Mouse (Mus musculus): ENCODE data around the gene Olfr716. TPM values are rescaled to one million over a fixed set of nuclear protein-coding genes. Genes with fewer than 3 reads are reported as not detected.

Olfr716 gene
- polyA plus RNA-seq (2012; rRNA removed): not detected in 2 replicates

DNA sequence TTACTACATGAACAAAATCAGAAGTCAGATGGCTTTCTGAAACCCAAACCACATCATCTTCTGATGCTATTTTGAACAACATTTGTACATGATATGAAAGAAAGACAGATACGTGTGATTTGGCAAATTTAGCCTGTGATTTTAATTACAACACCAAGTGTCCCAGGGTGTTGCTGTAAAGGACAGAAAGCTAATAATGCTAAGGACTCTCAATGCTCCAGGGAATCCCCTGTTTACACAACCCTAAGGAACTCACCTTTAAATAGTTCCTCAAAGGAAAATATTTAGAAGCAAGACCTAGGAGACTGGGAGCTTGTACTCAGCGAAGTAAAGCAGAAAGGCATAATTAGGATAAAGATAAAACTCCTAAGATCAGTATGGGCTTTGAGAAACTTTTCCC is at the start of gene Olfr716:
Olfr716 (plus strand) TSS at position 301 of the 400 bp plus-strand sequence.

DNA sequence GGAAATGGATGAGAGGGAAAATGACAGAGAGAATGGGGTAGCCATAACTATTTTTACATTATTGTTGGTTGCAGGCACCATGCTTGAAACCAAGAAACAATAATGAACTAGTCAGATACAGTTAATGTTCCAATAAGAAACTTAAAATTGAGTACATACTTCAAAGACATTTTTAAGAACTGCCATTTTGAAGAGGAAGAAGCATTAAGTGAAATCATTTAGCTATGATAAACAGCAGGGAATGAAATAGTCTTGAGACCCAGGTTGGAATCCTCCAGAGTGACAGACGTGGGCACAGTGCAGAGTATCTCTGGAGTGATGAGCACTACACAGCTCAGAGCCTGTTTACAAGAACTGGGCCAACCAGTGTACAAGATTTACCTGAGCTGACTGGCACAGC is 45.2 kb upstream of the Olfr716 start, which contains the start of gene Olfr17:
Olfr17 (plus strand) TSS at position 301 of the 400 bp plus-strand sequence.

DNA sequence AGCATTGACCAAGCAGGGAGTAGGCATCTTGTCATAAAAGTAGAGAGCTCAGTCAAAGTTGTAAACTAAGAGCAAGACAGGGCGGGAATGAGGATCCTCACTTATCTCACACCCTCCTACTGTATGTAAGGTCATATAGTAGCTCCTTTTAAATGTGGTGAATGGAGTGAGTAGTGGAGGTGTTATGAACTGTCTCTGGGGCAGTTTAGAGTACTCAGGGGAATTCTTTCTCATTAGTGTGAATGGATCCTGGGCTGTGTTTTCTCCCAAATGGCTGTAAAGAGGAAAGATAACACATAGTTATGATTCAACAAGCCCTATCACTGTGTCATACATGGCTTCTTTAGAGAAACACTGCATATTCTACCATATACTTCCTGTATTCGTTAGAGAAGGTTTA is 27.9 kb upstream of the Olfr716 start, which contains the start of gene Olfr715b:
Olfr715b (minus strand) TSS at position 101 of the 400 bp plus-strand sequence.

DNA sequence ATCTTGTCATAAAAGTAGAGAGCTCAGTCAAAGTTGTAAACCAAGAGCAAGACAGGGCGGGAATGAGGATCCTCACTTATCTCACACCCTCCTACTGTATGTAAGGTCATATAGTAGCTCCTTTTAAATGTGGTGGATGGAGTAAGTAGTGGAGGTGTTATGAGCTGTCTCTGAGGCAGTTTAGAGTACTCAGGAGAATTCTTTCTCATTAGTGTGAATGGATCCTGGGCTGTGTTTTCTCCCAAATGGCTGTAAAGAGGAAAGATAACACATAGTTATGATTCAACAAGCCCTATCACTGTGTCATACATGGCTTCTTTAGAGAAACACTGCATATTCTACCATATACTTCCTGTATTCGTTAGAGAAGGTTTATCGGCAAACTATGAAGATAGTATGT is 7.1 kb upstream of the Olfr716 start, which contains the start of gene Olfr715:
Olfr715 (minus strand) TSS at position 101 of the 400 bp plus-strand sequence.

DNA sequence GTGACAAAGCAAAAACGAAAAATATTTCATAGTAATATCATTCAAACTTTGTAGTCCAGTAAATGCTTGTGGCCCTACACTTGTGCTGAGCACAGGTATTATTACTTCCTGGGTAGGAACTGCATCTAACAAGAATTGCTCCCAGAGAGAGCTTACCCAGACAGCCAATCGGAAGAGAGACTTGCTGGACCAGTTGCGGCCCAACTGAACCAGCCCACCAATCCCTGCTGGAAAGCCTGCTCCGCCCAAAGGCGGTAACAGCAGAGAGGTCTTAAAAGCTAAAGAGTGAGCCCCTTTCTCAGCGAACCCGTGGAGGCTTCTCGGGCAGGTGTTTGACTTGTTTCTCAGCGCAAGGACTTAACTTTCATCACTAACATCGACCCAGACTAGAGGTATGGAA is 28.6 kb downstream of the Olfr716 start, which contains the start of gene Nlrp14:
Nlrp14 (plus strand) TSS at position 301 of the 400 bp plus-strand sequence.

Other genes starting within 250 kb of the Olfr716 start
- gene Olfr707, start 237.1 kb upstream of the Olfr716 start, polyA plus RNA-seq (2012; rRNA removed): not detected in 2 replicates
- gene Olfr1532-ps1, start 230.3 kb upstream of the Olfr716 start, polyA plus RNA-seq (2012; rRNA removed): not detected in 2 replicates
- not detected in 2 replicates for gene Olfr709-ps1, start 206.1 kb upstream of the Olfr716 start, polyA plus RNA-seq (2012; rRNA removed)
- not detected in 2 replicates for gene Olfr710, start 190.0 kb upstream of the Olfr716 start, polyA plus RNA-seq (2012; rRNA removed)
- not detected in 2 replicates for gene Olfr6, start 174.4 kb upstream of the Olfr716 start, polyA plus RNA-seq (2012; rRNA removed)
- gene Olfr711, start 162.9 kb upstream of the Olfr716 start, polyA plus RNA-seq (2012; rRNA removed): not detected in 2 replicates
- gene Olfr2, start 132.3 kb upstream of the Olfr716 start, polyA plus RNA-seq (2012; rRNA removed): not detected in 2 replicates
- gene Olfr713, start 107.2 kb upstream of the Olfr716 start, polyA plus RNA-seq (2012; rRNA removed): not detected in 2 replicates
- not detected in 2 replicates for gene Olfr714, start 67.3 kb upstream of the Olfr716 start, polyA plus RNA-seq (2012; rRNA removed)
- gene Olfr17, start 45.1 kb upstream of the Olfr716 start, polyA plus RNA-seq (2012; rRNA removed): not detected in 2 replicates
- not detected in 2 replicates for gene Olfr715b, start 28.0 kb upstream of the Olfr716 start, polyA plus RNA-seq (2012; rRNA removed)
- gene Olfr715, start 7.2 kb upstream of the Olfr716 start, polyA plus RNA-seq (2012; rRNA removed): not detected in 2 replicates
- gene Nlrp14, start 28.7 kb downstream of the Olfr716 start, polyA plus RNA-seq (2012; rRNA removed): not detected in 2 replicates
- gene Rbmxl2, start 71.1 kb downstream of the Olfr716 start, polyA plus RNA-seq (2012; rRNA removed): not detected in 2 replicates
- gene Syt9, start 232.4 kb downstream of the Olfr716 start, polyA plus RNA-seq (2012; rRNA removed): 0.16 and 0.17 TPM in 2 replicates